Mouse (Mus musculus): ENCODE data around the gene Dlx5. TPM values are rescaled to one million over a fixed set of nuclear protein-coding genes. Genes with fewer than 3 reads are reported as not detected.

Dlx5 gene
- total RNA-seq, 2 experiments from 2014 or later = 0.25 to 0.45 TPM

- no peak for DNase-seq
- intact Hi-C loops (cut with DNase I) = loop anchor here (10.0 kb wide), 1 partner anchor 693 kb away; no protein-coding TSS in a partner anchor
Measured at GRCm38 (mm10) chr6:6877346-6877910, 4.5 kb downstream of the Dlx5 start.

DNA sequence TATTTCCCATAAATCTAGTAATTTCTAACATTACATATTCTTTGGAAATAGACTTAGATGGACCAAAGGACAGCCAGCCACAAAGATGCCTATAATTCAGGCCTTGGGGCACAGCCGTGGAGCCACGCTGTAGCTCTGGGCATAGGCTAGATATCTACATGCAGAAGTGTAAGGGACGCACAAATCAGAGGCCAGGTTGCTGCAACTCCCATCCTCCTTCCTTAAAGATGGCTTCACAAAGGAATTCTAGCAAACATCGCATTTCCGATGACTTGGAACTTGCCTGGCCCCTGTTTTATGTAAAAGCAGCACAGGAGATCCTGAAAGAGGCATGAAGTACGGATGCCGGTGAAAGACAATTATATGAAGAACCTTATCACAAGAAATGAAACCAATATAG, 5.2 kb downstream of the Dlx5 start:
- peak in 1 of 2 experiments; percentile 2 for DNase-seq
- intact Hi-C loops (cut with DNase I) = loop anchor here (10.0 kb wide), 1 partner anchor 692 kb away; no protein-coding TSS in a partner anchor

- intact Hi-C loops (cut with DNase I) = loop anchor here (10.0 kb wide), 1 partner anchor 691 kb away; no protein-coding TSS in a partner anchor
Measured at GRCm38 (mm10) chr6:6876231-6876630, 5.7 kb downstream of the Dlx5 start.

DNA sequence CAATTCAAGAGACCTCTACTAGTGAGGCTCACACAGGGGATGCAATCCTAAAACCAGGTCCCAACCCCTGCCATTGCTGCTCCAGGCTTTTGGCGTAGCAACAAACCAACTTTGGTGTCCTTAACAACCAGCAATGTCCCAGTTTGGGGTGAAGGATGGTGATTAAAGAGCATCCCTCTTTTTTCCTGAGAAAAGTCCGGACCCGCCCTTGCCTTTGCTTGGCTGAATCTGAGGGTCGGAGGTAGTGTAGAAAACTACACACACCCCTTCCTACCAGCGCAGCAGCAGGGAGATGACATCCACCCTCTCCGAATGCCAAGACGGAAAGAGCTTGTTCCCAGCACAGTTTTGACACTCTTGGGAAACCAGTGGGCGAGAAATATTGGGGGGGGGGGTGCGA, 6.2 kb downstream of the Dlx5 start:
- intact Hi-C loops (cut with DNase I) = loop anchor here (10.0 kb wide), 1 partner anchor 691 kb away; no protein-coding TSS in a partner anchor
- peak in 1 of 2 experiments; percentile 5 for DNase-seq

More at GRCm38 (mm10) chr6:6876231-6876630, 5.7 kb downstream of the Dlx5 start:
- no peak for DNase-seq

DNA sequence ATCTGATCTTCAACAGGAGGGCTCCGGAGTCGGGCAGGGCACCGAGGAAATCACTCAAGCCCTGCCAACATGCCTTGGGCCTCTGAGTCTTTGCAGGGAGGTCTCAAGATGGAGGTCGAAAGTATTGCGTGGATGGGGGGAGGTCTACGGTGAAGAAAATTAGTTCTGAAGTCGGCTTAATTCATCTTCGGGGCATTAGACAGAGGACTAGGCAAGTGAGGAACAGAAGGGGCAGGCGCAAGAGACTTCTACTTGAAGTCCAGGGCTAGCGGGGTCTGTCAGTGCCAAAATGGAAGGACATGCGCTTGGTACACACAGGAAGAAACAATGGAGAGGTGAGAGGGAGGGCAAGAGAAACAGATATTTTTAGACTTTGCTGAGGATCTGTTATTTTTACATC, 6.7 kb downstream of the Dlx5 start:
- intact Hi-C loops (cut with DNase I) = loop anchor here (10.0 kb wide), 1 partner anchor 690 kb away; no protein-coding TSS in a partner anchor
- peak in 1 of 2 experiments; percentile 8 for DNase-seq

- intact Hi-C loops (cut with DNase I) = loop anchor here (10.0 kb wide), 1 partner anchor 689 kb away; no protein-coding TSS in a partner anchor
- DNase-seq = peak in 1 of 2 experiments; percentile 16
Measured at GRCm38 (mm10) chr6:6874073-6874771, 7.7 kb downstream of the Dlx5 start.

GRCm38 (mm10) chr6:6873476-6874072, 8.3 kb downstream of the Dlx5 start:
- intact Hi-C loops (cut with DNase I) = loop anchor here (10.0 kb wide), 1 partner anchor 689 kb away; no protein-coding TSS in a partner anchor
- peak in 1 of 2 experiments; percentile 4 for DNase-seq

- intact Hi-C loops (cut with DNase I) = loop anchor here (10.0 kb wide), 1 partner anchor 688 kb away; no protein-coding TSS in a partner anchor
- no peak for DNase-seq
Measured at GRCm38 (mm10) chr6:6872873-6873272, 9.0 kb downstream of the Dlx5 start.

DNA sequence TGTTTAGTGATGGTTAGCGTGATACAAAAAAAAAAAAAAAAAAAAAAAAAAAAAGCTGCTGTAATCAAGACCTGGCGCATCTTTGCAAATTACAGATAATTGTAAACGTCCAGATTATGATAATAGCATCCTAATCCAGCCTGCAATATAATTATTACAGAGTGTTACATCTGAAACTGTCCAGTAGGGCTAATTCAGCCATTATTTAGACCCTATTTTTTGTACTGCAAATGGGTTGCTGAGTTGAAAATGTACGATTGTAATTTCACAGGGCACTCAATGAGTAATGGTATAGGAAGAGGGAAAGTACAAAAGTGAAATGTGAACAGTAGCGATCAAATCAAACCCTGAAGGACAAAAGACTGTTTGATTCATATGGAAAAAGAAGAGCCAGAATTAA, 10.2 kb downstream of the Dlx5 start:
- no peak for DNase-seq
- intact Hi-C loops (cut with DNase I) = loop anchor here (10.0 kb wide), 1 partner anchor 687 kb away; no protein-coding TSS in a partner anchor

- DNase-seq = no peak
- intact Hi-C loops (cut with DNase I) = loop anchor here (10.0 kb wide), 1 partner anchor 686 kb away; no protein-coding TSS in a partner anchor
Measured at GRCm38 (mm10) chr6:6870876-6871420, 10.9 kb downstream of the Dlx5 start.

DNA sequence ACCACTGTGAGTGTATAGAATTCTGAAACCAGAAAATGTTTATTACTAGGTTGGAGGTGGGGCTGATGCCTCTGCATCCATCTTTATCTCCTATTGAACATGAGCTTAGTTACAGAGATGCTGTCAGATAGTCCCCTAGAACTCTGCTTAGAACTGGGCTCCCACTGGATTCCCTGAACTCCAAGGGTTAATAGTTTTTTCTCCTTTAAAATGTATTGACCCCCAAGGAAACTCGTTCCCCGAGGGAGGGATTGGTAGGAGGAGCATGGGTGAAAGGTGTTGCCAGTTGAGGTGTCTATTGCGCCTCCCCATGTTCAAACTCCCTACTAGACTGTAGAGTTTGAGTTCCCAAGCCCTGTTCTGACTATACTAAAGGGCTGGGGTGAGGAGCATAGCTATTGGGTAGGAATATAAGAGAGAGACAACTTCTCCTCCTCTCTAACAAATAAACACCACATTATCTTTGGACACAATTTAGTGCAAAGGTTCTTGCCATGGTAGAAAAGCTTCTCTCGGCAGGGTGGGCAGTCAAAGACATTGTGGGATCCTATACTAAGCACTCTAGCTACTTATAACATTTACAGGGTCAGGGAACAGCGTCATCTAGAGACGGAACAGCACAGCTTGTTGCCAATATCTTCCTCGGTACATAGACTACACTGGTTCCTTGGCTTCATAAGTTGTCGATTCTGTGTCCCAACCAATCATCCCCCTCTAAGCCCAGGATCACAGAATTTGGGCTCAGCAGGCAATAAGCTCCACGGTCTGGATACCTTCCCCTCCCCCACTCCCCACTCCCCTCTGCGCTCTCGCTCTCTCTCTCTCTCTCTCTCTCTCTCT, 11.7 kb downstream of the Dlx5 start:
- DNase-seq = peak in 1 of 2 experiments; percentile 3
- intact Hi-C loops (cut with DNase I) = loop anchor here (10.0 kb wide), 2 partner anchors 405 to 685 kb away; no protein-coding TSS in a partner anchor

- intact Hi-C loops (cut with DNase I) = loop anchor here (10.0 kb wide), 1 partner anchor 404 kb away; no protein-coding TSS in a partner anchor
- DNase-seq = peak in 1 of 2 experiments; percentile 6
Measured at GRCm38 (mm10) chr6:6869041-6869685, 12.7 kb downstream of the Dlx5 start.

DNA sequence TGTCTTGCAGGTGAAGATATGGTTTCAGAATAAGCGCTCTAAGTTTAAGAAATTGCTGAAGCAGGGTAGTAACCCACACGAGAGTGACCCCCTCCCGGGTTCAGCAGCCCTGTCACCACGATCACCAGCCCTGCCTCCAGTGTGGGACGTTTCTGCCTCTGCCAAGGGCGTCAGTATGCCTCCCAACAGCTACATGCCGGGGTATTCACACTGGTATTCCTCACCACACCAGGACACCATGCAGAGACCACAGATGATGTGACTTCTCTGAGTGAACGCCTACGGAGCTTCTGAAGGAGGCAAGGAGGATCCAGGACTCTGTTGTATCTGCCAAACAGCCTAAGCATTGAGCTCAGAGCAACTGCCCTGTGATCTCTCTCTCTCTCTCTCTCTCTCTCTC, 14.9 kb downstream of the Dlx5 start:
- DNase-seq = no peak
- intact Hi-C loops (cut with DNase I) = loop anchor here (10.0 kb wide), 1 partner anchor 402 kb away; no protein-coding TSS in a partner anchor

GRCm38 (mm10) chr6:6864441-6865440, 17.1 kb downstream of the Dlx5 start:
- peak in 1 of 2 experiments; percentile 25 for DNase-seq
- intact Hi-C loops (cut with DNase I) = loop anchor here (10.0 kb wide), 1 partner anchor 400 kb away; no protein-coding TSS in a partner anchor

GRCm38 (mm10) chr6:6863955-6864354, 17.9 kb downstream of the Dlx5 start:
- intact Hi-C loops (cut with DNase I) = loop anchor here (10.0 kb wide), 1 partner anchor 399 kb away; no protein-coding TSS in a partner anchor
- peak in 1 of 2 experiments; percentile 19 for DNase-seq

- DNase-seq = peak in 1 of 2 experiments; percentile 25
- intact Hi-C loops (cut with DNase I) = loop anchor here (10.0 kb wide), 1 partner anchor 399 kb away; no protein-coding TSS in a partner anchor
Measured at GRCm38 (mm10) chr6:6863160-6863870, 18.6 kb downstream of the Dlx5 start, which contains the start of gene Dlx6. Gene Dlx6, plus strand, starts transcription at chr6:6863334.

DNA sequence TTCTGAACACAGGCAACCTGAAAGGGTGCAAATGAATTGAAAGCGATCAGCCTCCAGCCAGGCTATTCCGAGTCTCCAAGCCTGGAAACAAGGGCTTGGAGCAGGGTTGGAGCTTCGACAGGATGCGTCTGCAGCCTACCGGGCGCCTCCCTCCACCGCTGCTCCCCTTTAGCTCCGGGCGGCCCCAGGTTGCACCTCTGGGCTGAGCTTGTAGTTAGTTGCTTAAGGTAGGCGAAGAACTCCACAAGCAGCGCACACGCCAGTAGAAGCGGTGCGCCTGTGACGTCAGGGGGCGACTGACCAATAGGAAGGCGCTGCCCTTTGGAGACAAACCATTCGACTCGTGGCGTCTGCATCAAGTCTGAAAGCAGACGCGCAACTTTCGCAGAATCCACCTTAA, 19.3 kb downstream of the Dlx5 start:
- intact Hi-C loops (cut with DNase I) = loop anchor here (10.0 kb wide), 1 partner anchor 398 kb away; no protein-coding TSS in a partner anchor
- peak in 1 of 2 experiments; percentile 50 for DNase-seq

Data from heart, postnatal 10 days (tissue).